Mouse (Mus musculus): Measurements from ENCODE around the gene Serpini2. TPM values are rescaled to one million over a fixed set of nuclear protein-coding genes. Genes with fewer than 3 reads are reported as not detected.

Serpini2 gene
- polyA plus RNA-seq, 1 experiment from 2014 or later = not detected

DNA sequence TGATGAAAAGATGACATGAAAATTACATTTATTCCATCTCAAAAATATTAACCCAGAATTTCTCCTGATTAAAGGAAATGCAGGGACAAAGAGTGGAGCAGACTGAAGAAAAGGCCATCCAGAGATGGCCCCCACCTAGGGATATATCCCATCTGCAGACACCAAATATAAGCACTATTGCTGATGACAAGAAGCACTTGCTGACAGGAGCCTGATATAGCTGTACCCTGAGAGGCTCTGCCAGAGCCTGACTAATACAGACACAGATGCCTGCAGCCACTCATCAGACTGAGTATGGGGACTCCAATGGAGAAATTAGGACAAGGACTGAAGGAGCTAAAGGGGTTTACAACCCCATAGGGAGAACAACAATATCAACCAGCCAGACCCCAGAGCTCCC, 5.2 kb upstream of the Serpini2 start:
- no peak overlapping the region for H3K4me3 ChIP-seq (replicated peaks)

DNA sequence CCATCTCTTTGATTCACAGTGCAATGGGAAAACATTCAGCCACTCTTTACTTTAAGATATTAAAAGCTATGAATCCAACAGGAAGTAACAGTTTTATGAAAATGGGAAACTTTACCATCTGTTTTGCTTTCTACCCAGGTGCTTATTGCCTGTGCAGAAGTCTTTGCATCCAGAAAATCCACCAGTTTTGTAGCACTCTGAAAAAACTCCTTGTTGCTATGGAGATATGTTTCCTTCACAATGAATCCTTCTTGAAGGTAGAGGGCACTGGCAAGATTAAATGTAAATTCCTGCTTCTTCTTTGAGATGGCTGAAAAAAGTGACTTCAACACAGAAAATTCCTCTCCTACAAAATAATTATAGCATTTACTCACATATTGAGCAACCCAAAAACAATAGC, 10.5 kb downstream of the Serpini2 start:
- no peak overlapping the region for H3K4me2 ChIP-seq
- H3K4me1 ChIP-seq (replicated peaks) = no peaks in the 10 kb centered on the region
- no peaks in the 10 kb centered on the region for H3K36me3 ChIP-seq (replicated peaks)
- no peaks in the 10 kb centered on the region for H3K9me3 ChIP-seq (replicated peaks)
- H3K27me3 ChIP-seq = no peaks in the 10 kb centered on the region
- H3K4me3 ChIP-seq (replicated peaks) = no peak overlapping the region
- no peak overlapping the region for H3K9ac ChIP-seq
- H3K27ac ChIP-seq (replicated peaks) = no peak overlapping the region
- no peak for ATAC-seq (ENCODE audit: insufficient read depth)

More for the DNA sequence above, 5.2 kb upstream of the Serpini2 start:
- no peaks in the 10 kb centered on the region for H3K4me1 ChIP-seq (replicated peaks)
- H3K36me3 ChIP-seq (replicated peaks) = no peaks in the 10 kb centered on the region
- H3K9me3 ChIP-seq (replicated peaks) = no peaks in the 10 kb centered on the region
- H3K4me2 ChIP-seq = no peak overlapping the region
- H3K27me3 ChIP-seq = no peaks in the 10 kb centered on the region
- no peak for ATAC-seq (ENCODE audit: insufficient read depth)
- H3K9ac ChIP-seq = no peak overlapping the region
- no peak overlapping the region for H3K27ac ChIP-seq (replicated peaks)

DNA sequence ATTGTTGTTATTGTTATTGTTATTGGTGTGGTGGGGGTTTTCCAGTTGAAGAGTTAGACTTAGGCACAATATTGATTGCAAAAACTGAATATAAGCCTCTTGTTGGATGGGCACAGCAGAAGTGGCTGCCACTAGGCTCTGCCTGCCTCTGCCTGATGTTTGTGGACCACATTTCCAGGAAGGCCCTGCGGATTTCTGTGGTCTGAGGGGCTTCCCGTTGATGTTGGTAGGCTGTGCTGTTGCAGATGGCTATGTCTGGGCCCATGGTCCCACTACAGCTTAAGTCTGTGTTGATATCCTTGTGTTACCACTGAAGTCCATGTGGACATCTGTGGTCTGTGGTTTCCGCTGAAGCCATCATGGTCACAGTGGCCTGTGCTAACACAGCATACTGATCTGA, 50.2 kb downstream of the Serpini2 start:
- ATAC-seq (ENCODE audit: insufficient read depth) = no peak
- Histone ChIP-seq H3K27ac (replicated peaks) (no peak overlapping the region), H3K4me1 (replicated peaks) (no peaks in the 10 kb centered on the region), H3K36me3 (replicated peaks) (no peaks in the 10 kb centered on the region), H3K9me3 (replicated peaks) (no peaks in the 10 kb centered on the region), H3K27me3 (no peaks in the 10 kb centered on the region), H3K9ac (no peak overlapping the region), H3K4me2 (no peak overlapping the region), H3K4me3 (replicated peaks) (no peak overlapping the region)
- whole genome bisulfite sequencing (ENCODE audit: insufficient replicate concordance) = 37% methylated on average over 3 of the region's 3 CpGs

DNA sequence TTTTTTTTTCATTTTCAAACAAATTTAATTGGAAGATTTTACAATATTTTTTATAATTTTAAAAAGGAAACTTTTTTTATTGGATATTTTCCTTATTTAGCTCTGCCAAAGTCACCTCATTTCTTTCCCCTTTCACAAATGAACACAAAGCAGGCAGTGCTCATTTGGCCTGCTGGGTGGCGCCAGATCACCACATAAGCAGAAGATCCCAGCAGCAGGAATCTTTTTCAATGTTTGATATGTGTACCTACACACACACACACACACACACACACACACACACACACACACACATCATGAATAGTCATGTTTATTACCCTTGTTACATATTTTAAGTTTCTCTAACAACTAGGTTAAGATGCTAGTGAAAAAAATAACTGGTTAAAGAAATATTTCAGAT, 50.7 kb downstream of the Serpini2 start:
- Histone ChIP-seq H3K4me2 (no peak overlapping the region), H3K36me3 (replicated peaks) (no peaks in the 10 kb centered on the region), H3K27ac (replicated peaks) (no peak overlapping the region), H3K4me3 (replicated peaks) (no peak overlapping the region), H3K27me3 (no peaks in the 10 kb centered on the region), H3K4me1 (replicated peaks) (no peaks in the 10 kb centered on the region), H3K9ac (no peak overlapping the region), H3K9me3 (replicated peaks) (no peaks in the 10 kb centered on the region)
- ATAC-seq (ENCODE audit: insufficient read depth) = no peak
- 0% methylated on average over 1 of the region's 1 CpGs for WGBS (ENCODE audit: insufficient replicate concordance)

DNA sequence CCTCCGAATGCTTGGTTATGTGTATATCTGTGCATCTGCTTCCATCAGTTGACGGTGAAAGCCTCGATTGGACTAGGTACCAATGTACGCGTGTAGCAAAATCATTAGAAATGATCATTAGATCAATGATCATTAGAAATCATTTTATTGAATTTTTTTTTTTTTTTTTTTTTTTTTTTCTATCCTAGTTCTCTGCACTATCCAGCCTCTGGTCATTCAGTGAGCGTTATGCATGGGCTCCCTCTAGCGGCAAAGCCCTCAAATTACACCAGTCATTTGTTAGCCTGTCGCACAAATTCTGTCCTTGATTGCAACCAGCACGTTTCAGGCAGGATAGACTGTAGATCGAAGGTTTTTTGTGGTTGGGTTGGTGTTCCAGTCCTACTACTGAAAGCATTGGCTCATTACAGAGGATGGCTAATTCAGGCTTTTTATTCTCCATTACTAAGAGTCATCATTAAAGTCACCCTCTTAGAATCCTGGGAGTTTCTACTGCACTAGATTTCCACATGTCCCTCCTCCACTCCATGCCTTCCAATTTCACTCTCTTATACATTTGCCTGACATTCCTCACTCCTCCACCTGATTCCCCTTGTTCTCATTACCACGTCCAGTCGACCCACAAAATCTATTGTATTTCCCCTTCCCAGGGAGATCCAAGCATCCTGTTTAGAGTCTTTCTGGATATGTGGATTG, 66.9 kb downstream of the Serpini2 start:
- Histone ChIP-seq H3K36me3 (replicated peaks) (no peaks in the 10 kb centered on the region), H3K4me1 (replicated peaks) (no peaks in the 10 kb centered on the region), H3K27me3 (no peaks in the 10 kb centered on the region), H3K9me3 (replicated peaks) (no peaks in the 10 kb centered on the region), H3K9ac (no peak overlapping the region), H3K27ac (replicated peaks) (no peak overlapping the region), H3K4me2 (no peak overlapping the region), H3K4me3 (replicated peaks) (no peak overlapping the region)
- no peak for ATAC-seq (ENCODE audit: insufficient read depth)
- 27% methylated on average over 12 of the region's 12 CpGs for WGBS (ENCODE audit: insufficient replicate concordance)

Other genes with a start within 250 kb of the Serpini2 start
- not detected in 2 replicates for gene Zbbx, start 105.0 kb downstream of the Serpini2 start, polyA plus RNA-seq (2015; fragmentation: Nextera tagmentation; extraction: Ambion mirVana)
- not detected in 2 replicates for gene Wdr49, start 212.1 kb upstream of the Serpini2 start, polyA plus RNA-seq (2015; fragmentation: Nextera tagmentation; extraction: Ambion mirVana)

All from liver, embryonic 15.5 days (tissue).